Mouse (Mus musculus) kidney, postnatal 10 days (tissue): ENCODE results near the gene Rnasek.
A peak's percentile ranks its signal among the peaks of the same experiment; 100 is the strongest.

ENCODE experiments used
- DNase-seq: peaks from one replicate; pipeline ENCODE4 v3.0.0; 2021; ENCODE audit warnings: mixed read lengths

Rnasek gene

DNA sequence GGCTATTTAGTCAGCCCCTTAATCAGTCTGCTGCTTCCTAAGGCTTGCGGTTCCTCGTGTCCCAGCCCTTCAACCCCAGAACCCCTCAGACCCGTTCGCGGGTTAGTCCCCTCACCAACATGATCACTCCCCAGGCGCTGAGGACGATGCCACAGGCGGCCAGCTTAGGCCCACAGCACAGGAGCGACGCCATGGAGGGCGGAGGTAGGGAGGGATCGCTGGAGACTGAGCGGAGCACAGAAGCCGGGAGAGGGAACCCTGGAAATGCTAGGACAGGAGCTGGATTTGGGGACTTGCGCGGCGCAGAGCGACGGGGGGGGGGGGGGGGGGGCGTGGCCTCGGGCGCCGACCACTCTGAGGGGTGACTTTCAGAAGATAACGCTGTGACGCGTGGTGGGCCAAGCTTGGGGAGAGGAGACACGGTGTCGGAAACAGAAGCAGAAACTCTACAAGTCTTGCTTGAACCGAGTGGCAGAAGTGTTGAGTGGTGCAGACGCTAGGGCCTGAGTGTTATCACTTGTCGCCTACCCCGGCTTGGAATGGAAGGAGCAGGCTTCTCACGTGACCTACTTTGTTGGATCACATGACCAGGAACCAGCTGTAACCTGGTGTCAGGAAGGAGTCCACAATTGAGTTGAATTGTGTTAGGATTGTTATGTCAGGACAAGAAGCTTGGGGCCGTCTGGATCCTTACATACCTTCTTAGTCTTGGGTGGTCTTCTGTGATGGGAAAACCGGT lies at the start of gene Rnasek, which contains the start of gene Gm21988:
TSS of gene Rnasek (minus strand) at position 302 of the 739 bp plus-strand sequence.
TSS of gene Gm21988 (minus strand) at position 290 of the 739 bp plus-strand sequence.
- DNase-seq, result peak; percentile 87

DNA sequence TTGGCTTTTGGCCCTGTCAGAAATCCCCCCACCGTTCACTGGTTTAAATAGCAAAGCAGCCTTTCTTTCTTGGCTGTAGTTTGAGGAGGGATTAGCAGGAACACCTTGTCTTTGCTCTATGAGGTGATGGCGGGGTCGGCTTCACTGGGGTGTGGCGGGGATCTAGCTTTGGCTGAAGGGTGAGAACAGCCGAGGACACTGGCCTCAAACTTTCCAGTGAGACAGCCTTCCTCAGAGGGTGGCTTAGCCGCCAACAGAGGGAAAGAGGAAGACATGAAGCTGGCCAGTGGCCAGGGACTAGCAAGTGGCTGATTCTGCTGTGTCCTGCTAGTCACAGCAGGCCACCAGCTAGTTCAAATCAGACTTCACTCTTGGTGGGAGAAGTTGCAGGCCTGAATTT lies 49.6 kb upstream of the Rnasek start:
- DNase-seq, result peak; percentile 35

DNA sequence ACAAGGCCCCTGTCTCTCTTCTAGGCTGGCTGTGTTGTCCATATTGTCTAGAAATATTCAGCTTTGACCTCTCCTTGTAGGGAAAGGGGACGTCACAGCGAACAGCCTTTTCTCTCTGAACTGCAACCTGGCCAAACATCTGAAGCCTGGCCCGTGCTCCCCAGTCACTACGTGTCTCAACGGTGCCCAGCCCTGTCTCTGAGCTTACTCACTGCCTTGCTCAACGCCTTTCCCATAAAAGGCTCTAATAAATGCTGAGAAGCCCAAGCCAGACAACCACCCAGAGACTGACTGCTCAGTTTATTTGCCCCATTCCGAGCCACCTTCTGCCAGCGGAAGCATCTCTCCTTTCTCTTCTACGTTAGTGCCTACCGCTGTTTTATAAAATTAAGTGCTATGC lies 48.5 kb upstream of the Rnasek start:
- no peak for DNase-seq

DNA sequence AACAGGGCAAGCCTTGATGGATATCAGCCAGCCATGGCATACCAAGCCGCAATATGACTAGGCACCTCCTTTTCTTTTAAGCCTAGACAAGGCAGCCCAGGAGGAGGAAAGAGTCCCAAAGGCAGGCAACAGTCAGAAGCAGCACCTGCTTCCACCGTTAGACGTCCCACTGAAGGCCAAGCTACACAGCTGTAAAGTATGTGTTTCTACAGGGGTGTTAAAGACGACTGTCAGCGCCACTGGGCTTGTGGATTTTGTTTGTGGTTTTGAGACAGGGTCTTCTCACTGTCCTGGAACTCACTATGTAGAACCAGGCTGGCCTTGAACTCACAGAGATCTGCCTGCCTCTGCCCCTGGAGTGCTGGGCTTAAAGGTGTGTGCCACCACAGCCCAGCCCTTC lies 46.0 kb upstream of the Rnasek start:
- no peak for DNase-seq

DNA sequence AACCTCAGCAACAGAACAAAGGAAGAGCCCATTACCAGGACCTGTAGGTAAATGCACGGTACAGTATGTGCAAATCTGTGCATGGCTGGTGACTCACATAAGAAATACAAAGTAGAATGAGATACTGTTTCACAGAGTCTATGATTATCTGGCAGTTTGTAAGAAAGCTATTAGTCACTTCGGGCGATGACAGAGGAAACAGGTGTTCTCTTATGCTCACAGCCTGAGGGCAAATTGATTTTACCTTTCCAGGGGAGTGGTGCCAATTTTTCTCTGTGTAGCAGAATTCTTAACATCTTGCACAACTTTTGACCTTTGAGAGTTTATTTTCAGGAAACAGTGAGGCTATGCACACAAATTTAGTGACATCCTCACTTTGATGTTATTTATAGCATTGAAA lies 45.1 kb upstream of the Rnasek start:
- DNase-seq, result no peak

DNA sequence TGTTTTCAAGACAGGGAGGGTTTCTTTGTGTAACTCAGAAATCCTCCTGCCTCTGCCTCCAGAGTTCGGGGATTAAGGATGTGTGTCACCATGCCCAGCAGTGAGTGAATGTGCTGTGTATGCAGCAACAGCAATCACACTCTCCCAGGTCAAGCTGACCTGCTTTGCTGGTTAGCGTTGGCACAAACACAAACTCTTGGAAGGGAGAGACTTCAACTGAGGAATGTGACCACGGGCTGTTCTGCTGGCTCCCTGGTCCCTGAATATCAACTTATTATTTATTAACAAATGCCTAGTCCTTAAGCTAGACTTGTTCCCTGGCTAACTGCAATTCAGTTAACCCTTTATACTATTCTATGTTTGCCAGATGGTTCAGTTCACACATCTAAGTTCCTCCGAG lies 44.0 kb upstream of the Rnasek start:
- no peak for DNase-seq

DNA sequence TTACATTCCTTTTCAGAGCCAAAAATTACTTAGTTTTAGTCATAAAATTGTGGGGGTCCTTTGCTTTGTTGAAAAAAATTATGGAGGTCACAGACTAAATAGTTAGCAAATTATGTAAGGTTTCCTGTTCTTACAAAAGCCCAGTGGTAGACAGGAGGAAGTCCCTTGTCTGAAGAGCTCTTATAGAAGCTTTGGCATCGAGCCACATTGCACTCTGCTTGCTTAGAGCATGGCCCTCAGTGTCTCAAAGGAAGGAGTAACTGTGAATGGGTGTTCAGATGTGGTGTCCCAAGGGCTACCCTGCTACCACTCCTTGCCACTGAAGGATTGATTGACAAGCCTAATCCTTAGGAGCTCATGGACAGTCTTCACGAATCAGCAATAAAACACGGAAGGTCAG lies 40.8 kb upstream of the Rnasek start:
- peak; percentile 75 for DNase-seq

DNA sequence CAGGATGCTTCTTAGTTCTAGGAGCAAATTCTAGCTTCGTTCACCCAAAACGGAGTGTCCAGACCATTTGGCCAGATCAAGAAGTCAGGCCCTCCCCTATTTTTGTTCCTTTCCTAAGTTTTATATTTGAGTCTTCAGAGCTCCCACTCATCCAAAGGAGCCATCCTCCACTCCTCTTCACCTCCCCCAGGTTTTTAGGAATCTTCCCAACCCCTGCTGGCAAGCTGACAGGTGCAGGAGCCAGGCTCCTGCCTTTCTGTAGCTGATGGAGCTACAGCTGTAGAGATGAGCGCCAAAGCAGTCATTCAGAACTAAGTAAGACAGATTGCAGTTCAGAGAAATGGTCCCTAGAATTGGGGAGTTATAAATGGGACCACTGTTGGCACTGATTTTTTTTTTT lies 39.3 kb upstream of the Rnasek start:
- DNase-seq, result no peak

DNA sequence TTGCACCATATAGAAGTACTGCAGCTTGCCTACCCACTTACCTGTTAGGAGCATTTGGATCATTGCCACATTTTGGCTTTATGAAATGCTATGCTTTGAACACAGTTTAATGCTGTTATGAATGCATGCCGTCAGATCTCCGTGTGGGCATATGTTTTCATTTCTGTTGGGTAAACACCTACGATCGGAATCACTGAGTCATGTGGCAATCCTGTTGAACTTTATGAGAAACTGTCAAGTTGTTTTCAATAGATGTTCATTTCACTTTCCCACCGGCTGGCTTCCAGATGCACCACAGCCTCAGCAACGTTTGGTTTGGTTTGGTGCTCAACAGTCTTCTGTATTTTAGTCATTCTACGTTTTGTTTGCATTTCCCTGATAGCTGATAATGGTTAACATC lies 32.0 kb upstream of the Rnasek start:
- DNase-seq, result no peak

DNA sequence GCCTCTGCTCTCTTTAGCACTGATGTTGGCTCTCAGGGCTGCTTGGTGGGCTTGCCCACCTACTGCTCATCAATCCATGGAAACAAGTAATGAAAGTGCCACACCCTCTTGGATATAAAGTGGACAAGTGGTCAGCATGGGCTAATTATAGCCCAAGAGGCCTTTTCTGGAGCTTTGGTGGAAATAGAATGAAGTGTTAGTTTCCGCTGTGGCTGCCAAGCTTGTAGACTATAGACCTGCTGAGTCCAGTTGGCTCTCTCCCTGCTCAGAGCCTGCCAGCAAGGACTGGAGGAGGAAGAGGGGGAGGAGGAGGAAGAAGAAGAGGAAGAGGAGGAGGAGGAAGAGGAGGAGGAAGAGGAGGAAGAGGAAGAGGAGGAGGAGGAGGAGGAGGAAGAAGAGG lies 26.8 kb upstream of the Rnasek start:
- no peak for DNase-seq

DNA sequence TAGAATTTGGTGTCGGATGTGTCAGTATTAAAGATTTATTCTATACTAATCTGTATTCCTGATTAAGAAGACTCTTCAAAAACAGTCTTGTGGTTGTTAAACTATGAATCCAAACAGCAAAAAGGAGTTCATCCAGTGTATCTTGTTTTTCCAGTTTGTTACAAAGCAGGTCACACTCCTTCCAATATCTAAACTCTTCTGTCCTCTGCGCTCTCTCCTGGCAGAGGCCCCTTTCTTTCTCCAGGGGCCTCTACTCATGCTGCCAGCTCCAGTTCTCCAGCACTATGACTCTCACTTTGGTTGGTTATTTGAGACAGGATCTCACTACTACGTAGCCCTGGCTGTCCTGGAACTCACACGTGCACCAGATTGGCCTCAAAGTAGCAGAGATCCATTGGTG lies 26.2 kb upstream of the Rnasek start:
- no peak for DNase-seq

DNA sequence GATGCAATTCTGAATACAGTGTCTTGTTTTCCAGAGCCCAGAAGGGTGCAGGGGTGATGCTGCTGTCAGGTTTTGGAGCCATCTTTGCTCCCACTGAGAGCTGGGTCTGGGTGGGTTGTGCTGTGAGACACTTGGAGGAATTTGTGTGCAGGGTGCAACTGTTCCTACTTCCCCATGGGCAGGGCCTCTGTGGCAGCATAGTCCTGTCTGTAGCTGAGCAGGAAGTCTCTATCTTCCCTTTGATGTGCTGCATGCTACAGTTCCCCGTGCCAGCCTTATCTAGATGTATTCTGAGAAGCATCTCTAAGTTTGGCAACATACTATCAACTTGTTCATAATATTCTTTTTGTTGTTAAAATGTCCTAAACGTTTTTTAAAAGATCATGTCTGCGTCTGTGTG lies 25.6 kb upstream of the Rnasek start:
- no peak for DNase-seq

DNA sequence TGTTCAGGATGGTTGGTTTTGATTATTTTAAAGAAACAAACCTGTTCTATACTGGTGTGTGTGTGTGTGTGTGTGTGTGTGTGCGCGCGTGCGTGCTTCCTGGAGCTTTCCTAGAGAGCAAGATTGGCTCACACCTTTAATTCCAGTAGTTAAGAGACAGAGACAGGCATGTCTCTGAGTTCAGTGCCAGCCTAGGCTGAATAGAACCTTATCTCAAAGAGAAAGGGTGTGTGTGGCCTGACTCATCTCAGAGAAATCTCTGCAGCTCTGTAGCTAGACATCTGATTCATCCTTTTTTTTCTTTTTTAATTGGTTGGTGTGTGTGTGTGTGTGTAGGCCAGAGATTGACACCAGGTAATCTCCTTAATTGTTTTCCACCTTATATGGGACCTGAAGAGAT lies 19.4 kb upstream of the Rnasek start:
- DNase-seq, result no peak

DNA sequence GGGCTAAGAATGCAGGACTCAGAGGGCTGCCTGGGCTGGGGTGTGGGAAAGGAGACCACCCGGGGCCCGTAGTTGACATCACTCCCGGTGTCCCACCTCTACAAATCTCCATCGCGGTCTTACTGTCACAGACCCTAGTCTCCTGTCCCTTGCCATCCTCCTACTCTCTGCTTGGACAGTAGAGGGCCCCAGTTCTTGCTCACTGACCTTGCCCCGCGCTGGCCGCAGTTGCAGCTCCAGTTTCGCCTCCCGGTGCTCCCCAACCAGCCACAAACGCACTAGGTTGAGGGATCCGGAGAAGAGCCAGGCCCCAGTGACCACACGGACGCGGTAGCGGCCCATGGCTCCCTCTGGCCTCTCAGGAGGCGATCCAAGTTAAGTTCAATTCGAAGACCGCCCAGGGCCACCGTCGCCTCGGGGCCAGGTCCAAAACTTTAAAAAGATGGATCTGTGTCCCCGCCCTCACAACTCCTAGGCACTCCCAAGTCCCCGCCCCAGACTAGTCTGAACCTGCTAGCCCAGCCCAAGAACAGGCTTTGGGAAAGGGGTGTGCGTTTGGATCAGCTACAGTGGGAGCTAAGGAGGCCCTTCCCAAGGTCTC lies 15.4 kb upstream of the Rnasek start, which contains the start of gene Alox12:
TSS of gene Alox12 (minus strand) at position 423 of the 601 bp plus-strand sequence.
- DNase-seq, result peak; percentile 70

DNA sequence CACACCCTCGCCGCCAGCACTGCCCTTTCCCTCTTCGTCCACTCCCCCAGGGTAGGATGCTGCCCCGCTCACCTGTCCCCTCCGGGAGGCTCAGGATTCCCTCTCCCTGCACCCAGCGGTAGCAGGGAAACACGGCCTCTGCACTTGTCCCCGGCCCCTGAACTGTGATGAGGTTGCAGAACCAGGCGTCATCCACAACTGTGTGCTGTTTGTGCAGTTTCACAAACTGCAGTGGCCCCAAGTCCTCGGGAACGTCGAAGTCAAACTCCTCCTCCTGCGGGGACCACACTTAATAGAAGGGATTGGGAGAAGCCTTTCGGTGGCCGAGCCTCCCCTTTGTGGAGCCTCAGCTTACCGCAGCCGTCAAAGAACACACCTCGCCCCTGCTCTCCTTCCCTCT lies 14.7 kb upstream of the Rnasek start:
- DNase-seq, result no peak

DNA sequence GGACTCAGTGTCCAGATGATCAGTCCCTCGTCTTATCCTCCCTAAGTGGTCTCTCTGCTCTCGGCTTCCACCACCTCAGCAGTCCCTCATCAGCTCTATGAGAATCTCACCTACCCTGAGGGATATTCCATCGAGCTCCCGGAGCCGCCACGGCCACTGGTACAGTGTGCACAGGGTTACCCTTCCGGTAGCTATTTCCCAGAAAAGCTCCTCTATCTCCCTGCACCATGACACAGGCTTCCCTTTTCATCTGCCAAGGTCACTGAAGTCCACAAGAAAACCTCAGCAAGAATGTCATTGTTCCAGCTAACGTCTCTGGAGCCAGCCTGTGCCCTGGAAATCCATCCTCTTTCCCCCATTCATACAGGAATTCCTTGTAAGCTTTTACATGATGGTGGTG lies 12.2 kb upstream of the Rnasek start:
- no peak for DNase-seq

DNA sequence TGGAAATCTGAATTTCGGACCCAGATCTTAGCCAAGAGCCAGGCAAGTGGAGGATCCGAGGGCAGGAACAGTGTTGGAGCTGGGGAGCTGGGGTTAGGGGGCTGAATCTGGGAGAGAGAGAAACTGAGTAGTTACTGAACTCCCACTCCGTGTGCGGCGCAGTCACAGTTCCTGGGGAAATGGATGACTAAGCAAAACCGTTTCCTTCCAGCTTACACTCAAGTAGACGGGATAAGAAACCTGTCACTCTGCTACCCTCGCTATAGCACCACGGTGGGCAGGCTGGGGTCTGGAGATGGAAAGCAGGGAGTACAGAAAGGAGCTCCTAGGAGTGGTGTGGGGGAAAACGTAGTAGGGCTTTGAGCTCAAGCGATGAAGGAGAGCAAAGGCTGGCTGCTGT lies 10.5 kb upstream of the Rnasek start:
- no peak for DNase-seq

DNA sequence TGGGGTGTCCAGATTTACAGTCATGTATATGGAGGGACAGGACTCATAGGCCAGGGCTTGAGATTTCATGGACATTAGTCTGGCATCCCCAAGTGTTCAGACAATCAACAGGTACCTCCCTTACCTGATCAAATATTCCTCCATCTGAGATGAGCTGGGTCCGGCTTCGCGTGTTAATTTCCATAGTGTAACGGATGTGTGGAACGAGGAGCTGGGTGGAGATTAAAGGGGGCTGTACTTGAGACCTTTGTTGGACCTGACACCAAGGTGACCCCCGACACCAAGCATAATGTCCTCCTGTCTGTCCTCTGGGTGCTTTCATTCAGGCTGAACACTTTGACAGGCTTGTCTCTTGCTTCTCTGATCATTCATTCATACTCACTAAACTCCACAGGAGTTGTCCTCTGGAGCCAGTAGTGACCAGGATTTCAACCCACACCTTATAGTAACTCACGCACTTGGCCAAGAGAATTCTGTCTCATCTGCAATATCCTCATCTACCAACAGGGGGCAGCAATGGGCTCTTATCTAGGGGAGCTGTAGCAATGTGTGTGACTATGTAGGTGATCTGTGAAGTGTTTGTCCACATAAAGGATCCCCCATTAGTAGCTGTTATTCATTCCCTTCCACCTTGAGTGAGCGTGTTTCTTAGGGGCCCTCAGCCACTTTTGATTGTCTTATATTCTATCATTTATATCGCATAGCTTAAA lies 7.6 kb upstream of the Rnasek start:
- DNase-seq, result peak; percentile 81

DNA sequence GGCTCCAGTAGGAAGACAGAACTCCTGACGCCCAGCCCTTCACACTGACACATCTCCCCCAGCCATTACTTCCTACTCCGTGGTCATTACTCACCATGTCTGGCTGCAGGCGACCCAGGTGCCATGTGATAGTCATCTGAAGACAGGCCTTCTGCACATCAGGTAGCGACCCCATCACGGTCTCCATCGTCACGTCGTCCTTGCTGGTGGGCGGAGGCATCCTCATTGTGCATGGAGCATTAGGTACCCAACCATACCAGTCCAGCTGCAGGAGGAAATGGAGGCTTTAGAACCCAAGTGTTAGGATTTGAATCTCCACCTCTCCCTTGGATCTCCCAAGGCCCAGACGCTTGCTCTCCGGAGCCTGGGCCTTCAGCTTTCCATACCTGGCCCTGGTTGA lies 2.9 kb upstream of the Rnasek start:
- no peak for DNase-seq

DNA sequence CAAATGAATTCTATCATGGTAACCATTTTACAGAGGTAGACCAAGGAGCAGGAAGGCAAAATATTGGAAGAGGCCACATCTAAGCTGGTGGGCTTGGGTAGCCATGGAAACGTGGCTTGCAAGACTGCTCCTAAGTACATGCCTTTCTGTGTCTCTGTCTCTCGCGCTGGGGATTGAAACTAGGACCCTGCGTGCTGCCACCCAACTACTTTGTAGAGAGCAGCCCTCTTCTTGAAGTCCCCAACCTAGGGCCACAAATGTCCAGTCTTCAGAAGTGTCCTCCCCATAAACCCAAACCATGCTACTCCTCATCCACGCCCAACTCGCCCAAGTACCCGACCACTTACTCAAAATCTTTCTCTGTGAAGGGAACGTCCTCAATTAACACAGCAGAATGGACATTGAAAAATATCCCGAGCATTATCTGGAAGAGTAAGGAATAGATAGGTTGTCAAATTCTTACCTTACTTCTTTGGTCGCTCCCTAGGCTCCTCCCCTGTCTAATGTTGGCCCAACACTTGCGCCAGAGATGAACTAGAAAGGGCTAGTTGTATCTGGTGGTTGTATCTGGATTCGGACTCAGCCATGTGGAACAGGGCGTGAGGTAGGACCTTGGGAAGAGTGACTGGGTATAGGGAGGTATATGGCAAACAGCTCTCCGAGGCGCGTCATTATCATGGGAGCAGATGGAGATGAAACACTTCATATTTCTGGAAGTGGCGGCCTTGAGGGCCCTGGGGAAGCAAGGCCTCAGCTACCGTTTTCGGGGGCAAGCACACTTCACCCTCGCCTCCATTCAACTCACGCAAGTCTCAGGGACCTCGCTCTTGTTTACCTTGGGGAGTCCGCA lies 826 bp downstream of the Rnasek start:
- peak; percentile 45 for DNase-seq

DNA sequence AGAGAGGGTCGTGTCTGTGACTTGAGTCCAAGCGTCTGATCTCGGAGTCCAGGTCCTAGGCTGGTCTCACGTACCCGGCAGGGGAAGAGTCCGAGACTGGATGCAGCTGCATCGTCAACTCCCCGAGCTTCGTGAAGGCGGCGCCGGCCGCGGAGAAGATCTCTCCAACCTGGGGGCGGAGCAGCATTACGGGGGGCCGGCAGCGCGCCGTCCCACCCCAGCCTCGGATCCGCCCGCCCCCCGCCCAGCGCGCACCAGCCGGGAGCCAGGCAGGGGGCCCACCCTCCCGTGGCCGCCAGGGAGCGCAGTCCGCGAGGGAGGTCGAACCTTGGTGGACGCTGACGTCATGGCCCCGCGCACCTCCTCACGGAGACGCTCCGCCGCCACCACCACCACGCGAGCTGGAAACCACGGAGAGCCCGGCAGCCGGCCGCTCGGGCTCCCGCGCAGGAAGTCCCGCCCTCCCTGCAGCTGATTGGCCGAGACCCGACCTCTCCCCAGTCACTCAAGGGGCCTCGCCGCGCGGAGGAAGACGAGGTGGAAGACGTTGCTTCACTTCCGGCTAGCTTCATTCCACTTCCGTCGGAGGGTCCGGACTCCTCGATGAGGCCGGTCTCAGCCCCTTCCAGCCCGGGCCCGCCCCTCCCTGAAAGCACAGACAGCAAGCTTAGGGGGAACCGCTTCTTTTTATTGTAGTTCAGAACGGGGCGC lies 2.0 kb downstream of the Rnasek start, which contains the start of gene 0610010K14Rik:
TSS of gene 0610010K14Rik (minus strand) at position 458 of the 711 bp plus-strand sequence.
- DNase-seq, result peak; percentile 99

DNA sequence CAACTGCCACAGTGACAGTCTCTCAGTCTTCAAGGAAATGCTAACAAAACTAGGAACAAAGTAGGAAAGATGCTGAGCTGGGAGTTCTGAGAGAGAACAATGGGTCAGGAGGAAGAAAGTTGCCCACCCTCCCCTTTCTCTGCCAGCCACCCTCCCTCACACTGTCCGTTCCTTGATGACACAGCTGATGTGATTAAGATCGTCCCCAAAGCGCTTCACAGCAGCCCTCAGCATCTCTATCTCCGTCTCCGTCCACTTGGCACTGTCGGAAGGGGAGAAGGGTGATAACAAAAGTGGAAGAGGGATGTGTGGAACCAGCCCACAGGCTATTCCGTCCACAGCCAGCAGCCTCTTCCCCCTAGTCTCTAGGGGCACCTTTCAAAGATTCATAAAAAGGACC lies 2.9 kb downstream of the Rnasek start:
- no peak for DNase-seq
